17 mouse cellular contexts compared by ENCODE assay signal in genomic region chr11:93612071-93612470, GRCm38 (mm10).
DNase-seq lines count a peak whose midpoint lies in the region; TF ChIP-seq lines count a peak whose summit lies in the region.
"Had no signal": no experiment of that assay in that cellular context is flagged by ENCODE, and none has a peak within 500 bp of the region (broad histone marks: within the 10 kb centered on the region; RNA-seq: fewer than 3 reads in every experiment).

No protein-coding gene starts in this region.

- no peak for TF ChIP-seq CTCF in brain, embryonic 14.5 days (IDR thresholded peaks at IDR 0.05; ENCODE audit: borderline replicate concordance, extremely low read depth, insufficient read depth, insufficient read length)
- no peak for TF ChIP-seq CTCF in kidney, adult 2 months (conservative IDR thresholded peaks at IDR 0.05; ENCODE audit: insufficient read depth, insufficient read length, low read depth, low read length)

- H3K27me3 ChIP-seq in kidney, adult 2 months (replicated peaks; ENCODE audit: control insufficient read depth, insufficient read depth, low read length): no peaks in the 10 kb centered on the region; the same call in 1 of the 2 replicates
- H3K27me3 ChIP-seq: embryonic facial prominence, embryonic 12.5 days; forebrain, embryonic 15.5 days; hindbrain, embryonic 15.5 days had no signal

- DNase-seq in brain, adult 2 months (ENCODE audit: low read depth, low spot score): peak; percentile 79
- peak; percentile 10 for DNase-seq in brain, embryonic 14.5 days (ENCODE audit: low read depth)
- DNase-seq in cerebellum, adult 9-10 months: peak; percentile 79
- peak; percentile 65 to 74 for DNase-seq in cerebellum, postnatal 25 days
- no peak for DNase-seq in urinary bladder, postnatal 4 days (ENCODE audit: low spot score in 2 of 2)
- no peak for DNase-seq in kidney, adult 2 months
- no peak for DNase-seq in kidney, adult 11 months
- DNase-seq: adrenal gland, adult 2 months; adrenal gland, postnatal 25 days; heart, adult 18-20 months; heart, postnatal 14 days; kidney, adult 9 months had no signal

- no peak for TF ChIP-seq POLR2A in brain, embryonic 14.5 days (IDR thresholded peaks at IDR 0.05; ENCODE audit: borderline replicate concordance, extremely low read depth, insufficient read depth, insufficient read length, poor library complexity, severe bottlenecking)
- TF ChIP-seq POLR2A in kidney, adult 2 months (IDR thresholded peaks at IDR 0.05; ENCODE audit: low read depth, low read length): no peak

- H3K4me1 ChIP-seq in kidney, adult 2 months (ENCODE audit: control insufficient read depth, insufficient read depth, low read length): no peaks in the 10 kb centered on the region
- H3K4me1 ChIP-seq: embryonic facial prominence, embryonic 12.5 days; forebrain, embryonic 15.5 days; hindbrain, embryonic 10.5 days; hindbrain, embryonic 15.5 days had no signal

- H3K27ac ChIP-seq in kidney, adult 2 months (ENCODE audit: insufficient read depth, low read depth, low read length): no peak overlapping the region
- H3K27ac ChIP-seq: embryonic facial prominence, embryonic 12.5 days; forebrain, embryonic 15.5 days; heart, embryonic 10.5 days; hindbrain, embryonic 10.5 days; hindbrain, embryonic 15.5 days had no signal

- H3K4me3 ChIP-seq in kidney, adult 2 months (ENCODE audit: insufficient read depth, low read depth, low read length): no peak overlapping the region
- H3K4me3 ChIP-seq: embryonic facial prominence, embryonic 12.5 days; forebrain, embryonic 15.5 days; heart, embryonic 10.5 days; hindbrain, embryonic 10.5 days; hindbrain, embryonic 15.5 days had no signal

- 79% methylated on average over 4 of the region's 4 CpGs for WGBS in kidney, adult 2 months

- no peaks in the 10 kb centered on the region for H3K36me3 ChIP-seq in kidney, adult 2 months (ENCODE audit: control insufficient read depth, insufficient read depth, low read length)
- H3K36me3 ChIP-seq: embryonic facial prominence, embryonic 12.5 days; forebrain, embryonic 15.5 days; heart, embryonic 10.5 days; hindbrain, embryonic 10.5 days; hindbrain, embryonic 15.5 days had no signal

Comparison
In these comparisons a context has a peak if more than half of its experiments do, and no peak if none do; other contexts are left out.
1. DNase-seq: peak in brain, adult 2 months (single experiment), brain, embryonic 14.5 days (single experiment), cerebellum, adult 9-10 months (single experiment) and cerebellum, postnatal 25 days (2 of 2); none in urinary bladder, postnatal 4 days (0 of 2), kidney, adult 2 months (single experiment) and kidney, adult 11 months (single experiment).